Mouse (Mus musculus) granulocyte monocyte progenitor cell, adult 5-6 weeks (primary cell): Measurements from ENCODE around the gene Auts2. TPM values are rescaled to one million over a fixed set of nuclear protein-coding genes. Genes with fewer than 3 reads are reported as not detected.

Experiments
- ATAC-seq: replicated peaks from 2 replicates; pipeline ENCODE4 v1.8.0; 2016; ENCODE audit warnings: mild to moderate bottlenecking, moderate TSS enrichment, inconsistent platforms; ENCODE audit not compliant: poor library complexity, severe bottlenecking
- total RNA-seq, 2 experiments: library from RNA; stranded (forward) in 1 of 2; stranded (reverse) in 1 of 2; fragments of 200-712, 200-1000 nt in 1 of 2; fragments of >200 nt in 1 of 2; fragmentation: Nextera tagmentation in 1 of 2; gene quantifications; 2 replicates each; pipeline ENCODE4 v1.2.3; 2014 to 2017

The Auts2 gene
- total RNA-seq, 2 experiments from 2014 or later, result 0.62 to 109 TPM

DNA sequence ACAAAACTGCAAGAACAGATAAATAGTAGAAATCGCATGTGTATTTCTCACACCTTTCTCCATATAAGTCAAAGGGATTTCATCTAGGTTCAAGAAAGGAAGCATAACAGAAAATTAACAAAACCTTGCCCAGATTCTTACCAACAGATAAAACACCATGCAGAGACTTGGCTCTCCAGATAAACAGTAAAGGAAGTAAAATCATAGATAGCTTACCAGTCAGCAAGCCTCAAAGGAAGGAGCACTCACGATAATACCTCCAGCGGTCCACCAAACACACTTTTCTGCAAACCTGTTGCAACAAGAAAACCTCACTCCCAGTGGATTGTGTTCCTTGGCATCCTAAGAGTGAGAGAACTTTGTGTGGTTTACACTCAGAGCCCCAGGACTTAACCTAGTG is 147.2 kb downstream of the Auts2 start:
- ATAC-seq, result no peak

GRCm38 (mm10) chr5:132394800-132395575 is 148.2 kb downstream of the Auts2 start:
- ATAC-seq, result no peak

DNA sequence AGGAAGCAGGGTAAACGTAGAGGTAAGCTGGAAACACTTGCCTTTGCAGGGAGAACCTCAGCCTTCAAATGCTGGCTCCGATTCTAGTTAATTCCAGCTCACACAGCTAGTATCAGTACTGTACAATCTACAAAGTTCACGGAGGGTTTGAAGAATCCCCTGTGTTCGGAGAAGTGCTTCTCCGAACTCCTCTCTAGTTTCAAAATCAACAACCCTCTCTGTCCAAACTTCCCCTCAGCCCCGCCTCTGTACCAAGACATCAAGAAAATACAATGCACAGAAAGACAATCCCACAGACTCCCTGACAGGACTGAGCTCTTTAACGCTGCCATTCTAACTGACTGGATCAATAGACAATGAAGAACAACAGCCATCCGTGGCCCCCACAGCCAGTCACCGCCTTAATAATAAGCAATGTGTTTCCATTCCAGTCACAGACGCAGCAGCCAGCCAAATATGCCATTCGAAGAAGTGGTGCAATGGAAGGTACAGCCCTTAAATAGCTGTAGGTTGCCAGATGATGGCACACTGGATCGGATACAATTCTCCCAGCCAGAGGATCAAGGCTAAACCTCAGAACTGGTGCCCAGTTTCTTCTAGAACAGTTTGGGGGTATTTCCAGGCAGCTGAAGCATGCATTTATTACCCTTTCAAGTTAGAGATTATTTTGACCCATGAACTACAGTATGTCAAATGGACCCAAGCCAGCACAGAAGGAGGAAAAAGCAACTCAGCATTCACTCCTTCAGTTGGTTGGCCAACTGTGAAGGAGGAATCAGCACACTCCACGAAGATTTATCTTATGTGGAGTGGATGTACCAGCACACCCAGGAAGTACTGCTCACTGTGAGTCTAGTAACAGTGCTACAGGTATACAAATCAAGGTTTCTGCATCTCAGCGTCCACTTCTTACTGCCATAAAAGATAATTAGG is 151.0 kb downstream of the Auts2 start:
- no peak for ATAC-seq

DNA sequence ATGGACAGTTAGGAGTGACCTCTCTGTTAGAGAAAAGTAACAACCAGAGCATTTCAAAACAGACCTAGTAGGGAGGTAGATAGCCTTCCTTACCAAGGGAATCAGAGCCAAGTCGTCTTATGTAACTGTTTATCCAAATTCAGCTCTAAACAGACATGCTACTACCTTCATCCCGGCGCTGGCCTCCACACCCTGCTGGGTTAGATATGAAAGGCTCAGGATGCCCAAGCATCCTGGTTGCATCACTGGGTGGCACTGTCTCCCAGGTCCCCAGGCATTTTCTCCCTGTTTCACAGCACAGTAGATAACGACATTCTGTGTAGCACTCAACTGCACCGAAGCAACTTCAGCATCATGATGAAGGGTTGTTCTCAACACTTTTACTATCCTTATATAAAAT is 154.4 kb downstream of the Auts2 start:
- no peak for ATAC-seq

GRCm38 (mm10) chr5:132385244-132385855 is 157.8 kb downstream of the Auts2 start:
- ATAC-seq, result peak; percentile 77

GRCm38 (mm10) chr5:132380261-132380660 is 162.9 kb downstream of the Auts2 start:
- no peak for ATAC-seq

DNA sequence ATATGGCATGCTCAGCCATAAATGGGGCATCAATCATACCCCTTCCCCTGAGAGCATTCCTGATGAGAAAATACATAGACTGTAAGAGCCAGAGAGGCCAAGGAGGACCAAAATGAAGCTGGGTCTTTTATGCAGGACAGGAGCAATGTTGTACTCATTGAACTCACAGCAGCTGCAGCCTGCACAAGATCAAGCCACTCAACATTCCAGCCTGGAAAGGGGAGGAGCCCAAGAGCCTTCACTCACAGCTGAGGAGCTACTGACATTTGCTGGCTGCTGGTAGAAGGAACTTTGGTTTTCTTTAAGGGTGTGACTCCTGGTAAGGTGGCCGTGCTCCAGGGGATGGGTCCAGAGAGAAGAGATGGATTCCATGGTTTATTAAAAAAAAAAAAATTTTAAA is 164.2 kb downstream of the Auts2 start:
- ATAC-seq, result no peak

GRCm38 (mm10) chr5:132375130-132375529 is 168.0 kb downstream of the Auts2 start:
- no peak for ATAC-seq

DNA sequence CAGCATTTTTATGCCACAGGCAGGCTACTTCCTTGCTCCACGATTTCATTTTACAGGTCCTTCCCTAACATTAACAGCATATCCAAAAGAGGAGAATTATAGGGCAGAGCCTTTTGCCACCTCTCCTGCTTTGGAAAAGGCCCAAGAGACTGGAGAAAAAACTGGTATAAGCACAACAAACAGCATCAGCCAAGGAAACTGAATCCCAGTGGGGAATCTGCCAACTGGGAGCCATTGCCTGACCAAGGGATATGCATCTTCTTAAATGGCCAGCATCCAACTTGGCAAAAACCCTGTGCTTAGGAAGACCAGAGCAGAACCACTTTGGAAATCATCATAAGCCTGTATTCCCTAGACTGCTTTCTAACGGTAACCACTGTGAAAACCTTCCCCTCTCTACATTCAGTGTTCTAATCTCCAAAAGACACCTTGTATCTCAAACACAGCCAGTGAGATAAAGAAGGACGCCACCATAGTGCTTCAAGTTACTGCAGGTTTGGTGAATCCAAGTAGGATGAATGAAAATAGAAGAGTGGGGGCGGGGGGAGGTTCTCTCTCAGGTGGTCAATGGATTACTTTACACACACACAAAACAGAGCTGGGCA is 169.6 kb downstream of the Auts2 start:
- ATAC-seq, result no peak

DNA sequence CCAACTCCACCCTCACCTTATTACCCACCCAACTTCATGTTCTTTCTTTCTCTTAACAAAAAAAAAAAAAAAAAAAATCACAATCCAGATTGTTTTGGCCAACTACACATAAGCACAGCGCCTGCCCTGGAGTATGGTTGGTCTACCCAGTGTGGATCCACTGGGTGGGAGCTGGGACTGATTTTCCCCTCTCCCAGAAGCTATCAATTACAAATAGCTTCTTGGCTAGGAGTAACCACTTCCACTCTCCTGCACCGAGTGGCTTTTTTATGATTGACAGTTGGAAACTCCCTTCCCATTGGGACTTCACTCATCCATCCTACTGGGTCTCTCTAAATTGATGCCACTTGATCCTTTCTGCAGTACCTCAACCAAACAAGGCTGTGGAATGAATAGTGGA is 170.5 kb downstream of the Auts2 start:
- no peak for ATAC-seq

- no peak for ATAC-seq
Measured at GRCm38 (mm10) chr5:132368678-132369088, 174.5 kb downstream of the Auts2 start.

DNA sequence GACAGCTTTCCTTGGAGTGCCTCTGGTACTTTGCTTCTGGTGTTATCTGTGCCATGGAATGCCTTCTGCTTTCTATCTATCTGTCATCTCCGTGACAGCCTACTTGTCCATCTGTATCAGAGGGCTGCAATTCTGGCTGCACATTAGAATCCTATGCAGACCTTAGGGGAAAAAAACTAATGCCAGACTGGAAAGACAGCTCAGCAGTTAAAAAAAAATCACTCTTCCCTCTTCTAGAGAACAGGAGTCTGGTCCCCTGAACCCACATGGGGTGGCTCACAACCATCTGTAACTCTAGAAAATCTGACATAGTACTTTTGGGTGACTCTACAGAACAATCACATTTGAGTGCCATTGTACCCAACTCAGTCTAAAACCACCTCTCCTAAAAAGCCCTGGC is 181.9 kb downstream of the Auts2 start:
- ATAC-seq, result no peak

DNA sequence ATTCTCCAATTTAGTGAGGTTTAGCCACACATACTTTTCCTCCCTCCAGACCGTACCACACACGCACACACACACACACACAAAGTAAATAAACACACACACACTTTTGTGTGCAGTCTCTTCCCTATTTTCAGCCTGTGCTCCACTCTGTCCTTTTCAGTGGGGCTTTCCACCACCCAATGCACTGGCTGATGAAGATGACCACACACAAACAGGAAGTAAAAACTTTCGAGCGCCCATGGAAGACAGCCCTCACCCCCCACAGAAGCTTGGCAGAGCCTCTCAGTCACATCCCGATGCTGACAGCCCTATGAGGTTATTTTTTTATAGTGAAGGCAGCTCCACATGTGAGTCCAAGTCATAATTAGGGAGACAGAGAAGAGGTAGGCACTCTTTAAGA is 185.4 kb downstream of the Auts2 start:
- ATAC-seq, result peak; percentile 96

GRCm38 (mm10) chr5:132355935-132356334 is 187.2 kb downstream of the Auts2 start:
- ATAC-seq, result no peak

- peak; percentile 23; the same call in 1 of the 2 replicates for ATAC-seq
Measured at GRCm38 (mm10) chr5:132352437-132352836, 190.7 kb downstream of the Auts2 start.

GRCm38 (mm10) chr5:132351139-132351538 is 192.0 kb downstream of the Auts2 start:
- peak; percentile 78 for ATAC-seq

GRCm38 (mm10) chr5:132341315-132341714 is 201.8 kb downstream of the Auts2 start:
- ATAC-seq, result no peak

DNA sequence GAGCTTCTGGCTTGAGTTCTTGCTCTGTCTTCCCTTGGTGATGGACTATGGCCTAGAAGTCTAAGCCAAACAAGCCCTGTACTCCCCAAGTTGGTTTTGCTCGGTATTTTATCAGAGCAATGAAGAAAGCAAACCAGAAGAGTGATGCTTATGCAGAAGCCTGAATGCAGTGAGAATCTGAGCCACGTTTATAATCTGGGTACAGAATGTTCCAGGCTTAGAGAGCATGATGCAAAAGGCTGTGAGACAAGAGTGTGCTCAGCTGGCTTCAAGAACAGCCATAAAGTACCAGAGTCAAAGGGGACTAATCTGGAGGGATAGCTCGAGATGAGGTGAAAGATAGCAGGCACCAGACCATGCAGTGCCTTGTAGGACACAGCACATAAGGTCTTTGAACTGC is 205.5 kb downstream of the Auts2 start:
- ATAC-seq, result no peak

- ATAC-seq, result no peak
Measured at GRCm38 (mm10) chr5:132335719-132336118, 207.4 kb downstream of the Auts2 start.

DNA sequence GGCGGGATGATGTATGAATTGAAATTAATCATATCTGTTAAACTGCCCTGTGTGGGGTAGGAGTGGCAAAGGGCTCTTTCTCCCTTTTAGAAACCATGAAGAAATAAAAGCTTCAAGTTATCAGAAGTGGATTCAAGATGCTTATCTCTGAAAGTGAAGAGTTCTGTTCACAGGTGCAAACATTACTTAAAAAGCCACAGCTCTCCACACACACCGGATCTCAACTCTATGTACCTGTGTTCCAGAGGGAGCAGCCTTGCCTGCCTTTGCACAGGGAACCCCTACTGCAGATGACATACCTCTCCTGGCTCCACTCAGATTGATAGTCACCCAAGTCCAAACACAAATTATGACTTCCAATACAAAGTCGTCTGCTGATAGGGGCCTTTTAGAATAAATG is 208.3 kb downstream of the Auts2 start:
- ATAC-seq, result no peak

GRCm38 (mm10) chr5:132333744-132334143 is 209.4 kb downstream of the Auts2 start:
- no peak for ATAC-seq
